Mouse (Mus musculus): ENCODE measurements around the gene Plxnc1.

Plxnc1 gene

DNA sequence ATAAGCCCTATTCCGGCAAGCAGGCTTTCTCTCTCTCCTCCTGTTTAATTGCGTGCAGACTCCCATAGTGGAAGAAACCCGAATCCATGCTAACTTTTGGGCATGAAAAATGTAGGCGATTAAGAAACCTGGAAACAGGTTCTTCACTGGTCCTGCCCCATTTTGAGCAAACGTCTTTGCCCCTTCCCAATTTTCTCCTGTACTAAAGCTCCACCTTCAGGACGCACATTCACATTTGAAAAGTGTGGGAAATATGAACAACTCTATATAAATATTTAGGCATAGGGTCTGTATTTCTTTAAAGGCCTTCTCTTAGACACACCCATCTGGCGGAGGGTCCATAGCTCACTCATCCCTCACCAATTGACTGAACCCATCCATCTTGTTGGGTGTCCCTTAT is 2.8 kb upstream of the Plxnc1 start:
- no peak for DNase-seq

DNA sequence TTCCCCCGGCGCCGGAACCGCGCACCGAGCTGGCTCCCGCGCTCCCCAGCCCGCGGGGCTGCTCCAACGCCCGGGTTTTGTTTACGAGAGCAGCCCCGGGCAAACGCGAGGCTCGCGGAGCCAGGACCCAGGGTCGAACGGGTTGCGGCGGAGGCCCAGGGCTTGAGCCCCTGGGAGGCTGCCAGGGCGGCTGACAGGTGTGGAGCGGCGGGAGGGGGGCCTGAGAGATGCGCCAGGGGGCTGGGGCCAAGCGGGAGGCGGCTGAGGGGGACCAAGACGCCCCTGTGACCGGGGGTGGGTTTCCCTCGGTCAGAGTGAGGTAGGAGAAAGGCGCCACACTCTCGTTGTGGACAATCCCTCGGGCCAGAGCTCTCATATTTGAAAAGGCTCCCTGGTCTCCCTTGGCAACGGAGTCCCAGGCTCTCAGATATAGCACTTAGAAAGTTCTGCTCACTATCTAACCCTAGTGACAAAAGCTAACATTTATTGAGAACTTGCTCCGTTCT is 624 bp upstream of the Plxnc1 start:
- DNase-seq: peak; percentile 47 to 57

GRCm38 (mm10) chr10:94943846-94944690 is 567 bp downstream of the Plxnc1 start:
- peak; percentile 49 for DNase-seq

GRCm38 (mm10) chr10:94943401-94943845 is 1.2 kb downstream of the Plxnc1 start:
- DNase-seq: peak in 1 of 2 experiments; percentile 17

DNA sequence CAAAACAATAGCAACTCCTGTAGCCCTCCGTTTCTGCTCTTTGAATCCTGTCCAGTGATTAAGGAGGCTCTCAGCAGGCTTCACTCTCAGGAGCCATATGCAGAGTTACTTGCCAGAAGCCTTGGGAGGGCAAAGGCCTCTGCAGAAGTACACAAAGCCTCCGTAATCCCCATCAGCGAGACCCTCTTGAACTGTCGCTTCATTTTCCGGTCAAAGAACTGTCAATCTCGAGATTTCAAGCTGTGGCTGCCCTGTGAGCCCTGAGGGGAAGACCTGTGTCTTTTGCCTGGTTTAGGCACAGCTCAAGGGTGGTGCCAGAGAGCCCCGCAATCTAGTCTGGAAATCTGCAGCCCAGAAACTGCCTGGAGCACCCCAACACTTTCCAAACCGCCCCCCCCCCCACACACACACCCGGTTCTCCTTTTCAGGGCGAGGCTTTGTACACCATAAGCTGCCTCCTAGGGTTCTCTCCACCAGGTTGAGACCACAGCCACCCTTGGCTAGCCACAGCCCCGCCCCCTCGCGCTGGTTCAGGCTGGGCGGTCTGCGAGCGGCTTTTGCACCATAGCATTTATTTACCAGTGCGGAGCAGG is 2.1 kb downstream of the Plxnc1 start:
- DNase-seq: peak in 1 of 2 experiments; percentile 32

DNA sequence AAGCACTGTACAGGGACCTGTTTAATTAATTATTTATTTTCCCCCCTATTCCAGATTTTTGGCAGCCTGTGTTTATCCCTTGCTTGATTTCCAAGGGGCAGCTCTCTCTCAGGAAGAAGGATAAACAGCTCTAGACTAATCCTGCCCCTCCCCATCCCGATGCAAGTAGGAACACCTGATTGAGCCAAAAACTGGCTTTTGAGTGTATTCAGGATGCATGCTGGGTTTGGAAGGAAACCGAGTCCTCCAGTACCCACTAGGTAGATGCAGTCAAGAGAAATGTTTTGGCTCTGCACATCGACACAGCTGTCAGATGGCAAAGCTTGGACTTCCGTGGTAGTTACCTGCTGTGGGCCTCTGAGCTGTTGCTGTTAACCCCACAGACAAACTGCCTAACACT is 3.1 kb downstream of the Plxnc1 start:
- DNase-seq: no peak

DNA sequence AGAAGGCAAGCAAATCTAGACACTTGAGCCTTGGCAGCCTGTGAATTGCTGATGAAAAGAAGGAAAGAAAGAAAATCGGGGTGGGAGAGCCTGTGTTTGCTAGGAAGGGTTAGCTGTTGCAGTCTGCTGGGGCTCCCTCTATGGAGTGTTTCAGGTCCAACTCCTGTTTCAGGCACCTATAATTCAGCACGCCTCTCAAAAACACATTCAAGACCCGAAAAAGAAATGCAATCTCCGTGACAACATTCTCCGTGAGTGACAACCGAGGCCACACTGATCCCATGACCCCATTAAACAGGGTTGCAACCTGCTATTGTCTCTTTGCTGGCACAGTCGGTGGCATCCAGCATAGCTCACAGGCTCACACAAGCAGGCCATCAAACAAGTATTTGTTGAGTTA is 3.8 kb downstream of the Plxnc1 start:
- no peak for DNase-seq

- no peak for DNase-seq
These were observed 4.6 kb downstream of the Plxnc1 start for GRCm38 (mm10) chr10:94940061-94940460.

DNA sequence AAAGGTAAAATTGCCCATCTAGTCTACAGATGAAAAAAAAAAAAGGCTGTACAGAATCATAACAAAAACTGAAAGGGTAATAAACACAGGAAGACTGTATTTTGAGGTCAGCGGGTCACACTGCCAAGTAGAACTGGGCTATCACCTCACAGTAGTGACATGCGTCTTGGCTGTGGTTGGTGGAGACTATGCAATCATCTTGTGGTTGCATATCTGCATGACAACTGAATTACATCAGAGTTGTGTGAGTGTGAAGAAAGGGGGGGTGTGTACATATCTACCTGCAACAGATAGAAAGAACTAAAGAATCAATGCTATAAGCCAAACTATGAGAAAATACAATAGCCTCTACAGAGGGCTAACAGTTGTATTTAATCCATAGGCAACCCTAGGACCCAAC is 5.7 kb downstream of the Plxnc1 start:
- DNase-seq: no peak

GRCm38 (mm10) chr10:94938320-94938719 is 6.3 kb downstream of the Plxnc1 start:
- DNase-seq: no peak

- no peak for DNase-seq
These were observed 9.4 kb downstream of the Plxnc1 start for GRCm38 (mm10) chr10:94935270-94935669.

- DNase-seq: peak; percentile 62 to 68
These were observed 10.5 kb downstream of the Plxnc1 start for GRCm38 (mm10) chr10:94934151-94934614.

GRCm38 (mm10) chr10:94931961-94932832 is 12.4 kb downstream of the Plxnc1 start:
- DNase-seq: no peak

DNA sequence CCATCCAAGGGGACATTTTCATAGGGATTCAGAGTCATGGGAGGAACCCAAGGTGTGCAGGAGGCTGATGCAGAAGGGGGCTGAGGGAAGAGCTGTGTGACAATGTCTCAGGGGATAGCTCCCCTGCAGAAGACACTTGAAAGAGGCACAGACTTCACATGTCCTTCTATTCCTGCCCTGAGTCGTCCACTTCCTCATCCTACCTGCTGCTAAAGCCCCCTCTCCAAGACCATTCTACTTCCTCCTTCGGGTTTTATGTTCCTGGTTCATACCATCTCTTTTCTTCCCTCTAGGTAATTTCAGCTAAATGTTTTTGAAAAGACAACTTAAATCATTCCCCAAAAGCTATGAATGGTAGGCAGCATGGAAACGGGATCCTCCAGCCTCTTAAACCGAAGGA is 16.5 kb downstream of the Plxnc1 start:
- DNase-seq: no peak

- DNase-seq: no peak
These were observed 18.3 kb downstream of the Plxnc1 start for GRCm38 (mm10) chr10:94926297-94926696.

- DNase-seq: no peak
These were observed 19.8 kb downstream of the Plxnc1 start for GRCm38 (mm10) chr10:94924878-94925277.

- no peak for DNase-seq
These were observed 20.2 kb downstream of the Plxnc1 start for GRCm38 (mm10) chr10:94924450-94924849.

GRCm38 (mm10) chr10:94923337-94923762 is 21.3 kb downstream of the Plxnc1 start:
- DNase-seq: no peak

- DNase-seq: no peak
These were observed 21.8 kb downstream of the Plxnc1 start for GRCm38 (mm10) chr10:94922848-94923247.

- no peak for DNase-seq
These were observed 22.9 kb downstream of the Plxnc1 start for GRCm38 (mm10) chr10:94921751-94922150.

DNA sequence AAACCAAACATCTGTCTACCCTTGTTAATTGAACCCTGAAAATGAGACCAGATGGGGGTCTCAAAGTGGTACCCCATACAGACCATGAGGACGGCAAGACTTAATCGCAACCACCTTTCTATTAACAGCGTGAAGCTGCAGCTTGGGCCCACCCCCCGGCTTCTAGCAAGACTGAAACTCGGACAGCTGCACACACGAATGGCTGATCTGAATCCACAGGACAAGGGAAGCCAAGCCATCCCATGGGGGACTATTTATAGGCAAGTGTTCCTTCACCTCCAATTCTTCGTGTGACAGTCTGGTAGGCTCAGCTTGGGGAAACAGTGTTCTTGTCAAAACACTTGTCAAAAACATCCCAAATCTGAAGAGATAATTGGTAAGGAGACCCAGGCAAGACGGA is 24.1 kb downstream of the Plxnc1 start:
- DNase-seq: no peak

DNA sequence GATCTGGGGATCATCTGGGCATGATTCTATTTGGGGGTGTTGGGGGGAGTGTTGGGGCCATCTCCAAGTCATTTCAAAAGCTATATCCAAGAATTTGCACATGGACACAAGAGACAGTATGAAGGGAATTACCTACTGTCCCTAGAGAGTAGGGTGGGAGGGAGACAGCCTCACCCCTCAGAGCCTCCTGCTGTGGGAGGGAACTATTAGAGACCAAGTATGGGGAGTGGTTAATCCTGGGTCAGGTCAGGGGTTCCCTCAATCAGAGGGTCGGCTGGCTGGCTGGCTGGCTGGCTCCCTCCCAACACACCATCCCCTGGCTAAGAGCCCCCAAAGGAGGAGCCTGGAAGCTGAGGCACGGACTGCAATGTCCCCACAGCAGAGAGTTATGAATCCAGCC is 24.7 kb downstream of the Plxnc1 start:
- no peak for DNase-seq

DNA sequence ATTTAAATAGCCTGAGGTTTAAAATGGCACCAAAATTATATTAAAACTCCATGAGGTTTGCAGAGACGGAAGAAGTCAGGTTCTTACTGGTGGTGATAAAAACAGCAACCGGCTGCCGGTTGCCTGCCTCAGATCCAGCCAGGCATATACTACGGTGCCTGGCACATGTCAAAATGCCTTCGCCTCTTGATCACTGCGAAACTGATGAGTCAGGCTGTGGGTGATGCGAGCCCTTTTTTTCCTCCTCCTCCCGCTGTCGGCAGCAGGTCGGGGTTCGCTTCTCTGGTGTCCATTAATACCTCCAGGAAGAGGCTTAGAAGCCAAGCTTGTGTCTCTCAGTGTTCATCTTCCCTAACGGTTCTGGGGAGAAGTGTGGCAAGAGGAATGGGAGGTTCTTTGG is 25.1 kb downstream of the Plxnc1 start:
- peak; percentile 65 to 66 for DNase-seq
